Mouse (Mus musculus) neural tube, embryonic 15.5 days (tissue): ENCODE measurements around the gene Retsat. TPM values are rescaled to one million over a fixed set of nuclear protein-coding genes. Genes with fewer than 3 reads are reported as not detected.

Experiments used
- ATAC-seq: fragments of 200-750 bp; cut with Nextera tagmentation; 2 replicates; pipeline ENCODE4 v1.8.0; 2017; ENCODE audit warnings: mild to moderate bottlenecking, moderate TSS enrichment, moderate library complexity; ENCODE audit not compliant: low FRiP score
- H3K27ac ChIP-seq: fragments of 300-500 bp; sonication (generic); replicated peaks from 2 replicates; pipeline ENCODE4 v1.5.1; 2015; ENCODE audit warnings: mild to moderate bottlenecking, inconsistent platforms
- H3K27me3 ChIP-seq: fragments of 300-500 bp; sonication (generic); replicated peaks from 2 replicates; pipeline ENCODE4 v1.6.1; 2015; ENCODE audit warnings: inconsistent platforms
- H3K36me3 ChIP-seq: fragments of 300-500 bp; sonication (generic); 2 replicates; pipeline ENCODE4 v1.6.1; 2015; ENCODE audit warnings: inconsistent platforms
- H3K4me1 ChIP-seq: fragments of 300-500 bp; sonication (generic); 2 replicates; pipeline ENCODE4 v1.6.1; 2015; ENCODE audit warnings: inconsistent platforms
- H3K4me2 ChIP-seq: fragments of 300-500 bp; sonication (generic); 2 replicates; pipeline ENCODE4 v1.6.1; 2015; ENCODE audit warnings: inconsistent platforms, mild to moderate bottlenecking, moderate library complexity
- H3K4me3 ChIP-seq: fragments of 300-500 bp; sonication (generic); replicated peaks from 2 replicates; pipeline ENCODE4 v1.5.1; 2015; ENCODE audit warnings: mild to moderate bottlenecking, inconsistent platforms
- H3K9ac ChIP-seq: fragments of 300-500 bp; sonication (generic); replicated peaks from 2 replicates; pipeline ENCODE4 v1.6.1; 2015; ENCODE audit warnings: mild to moderate bottlenecking, inconsistent platforms
- H3K9me3 ChIP-seq: fragments of 300-500 bp; sonication (generic); replicated peaks from 2 replicates; pipeline ENCODE4 v1.6.1; 2016; ENCODE audit warnings: inconsistent platforms
- WGBS: fragments of 180-500 bp; shearing (Covaris S2); methylation state at CpG from one replicate; pipeline ENCODE4 v1.1.7; 2015; ENCODE audit warnings: mixed read lengths; 5-methylcytosine and 5-hydroxymethylcytosine counted together
- polyA plus RNA-seq: library from polyadenylated mRNA; unstranded; fragments of >200 nt; fragmentation: Nextera tagmentation; extraction: Ambion mirVana; gene quantifications from 2 replicates; pipeline ENCODE4 v1.2.1, GENCODE M21; 2015

Retsat gene
- polyA plus RNA-seq, 1 experiment from 2014 or later = 4.9 TPM

GRCm38 (mm10) chr6:72610261-72610660 lies 12.0 kb downstream of the Retsat start:
- H3K4me2 ChIP-seq = no peak overlapping the region
- ATAC-seq = no peak
- H3K36me3 ChIP-seq = peaks cover 68% of the 10 kb centered on the region
- no peak overlapping the region for H3K4me3 ChIP-seq
- no peaks in the 10 kb centered on the region for H3K9me3 ChIP-seq
- peaks cover 20% of the 10 kb centered on the region for H3K4me1 ChIP-seq
- no peak overlapping the region; the same call in 1 of the 2 replicates for H3K9ac ChIP-seq
- WGBS = 89% methylated on average over 4 of the region's 4 CpGs
- no peaks in the 10 kb centered on the region for H3K27me3 ChIP-seq
- no peak overlapping the region for H3K27ac ChIP-seq

GRCm38 (mm10) chr6:72615151-72615550 lies 16.9 kb downstream of the Retsat start:
- Histone ChIP-seq H3K27ac (no peak overlapping the region), H3K9ac (peak overlapping the region; percentile 81), H3K9me3 (no peaks in the 10 kb centered on the region), H3K27me3 (no peaks in the 10 kb centered on the region), H3K4me1 (peaks cover 37% of the 10 kb centered on the region), H3K36me3 (peaks cover 31% of the 10 kb centered on the region), H3K4me2 (peak overlapping the region; percentile 98), H3K4me3 (peak overlapping the region; percentile 89)
- WGBS = 72% methylated on average over 2 of the region's 2 CpGs
- no peak for ATAC-seq

- peak overlapping the region; percentile 98 for H3K4me2 ChIP-seq
- peaks cover 37% of the 10 kb centered on the region for H3K4me1 ChIP-seq
- 29% methylated on average over 25 of the region's 25 CpGs for WGBS
- no peaks in the 10 kb centered on the region for H3K9me3 ChIP-seq
- peak; percentile 22; the same call in 1 of the 2 replicates for ATAC-seq
- peaks cover 25% of the 10 kb centered on the region for H3K36me3 ChIP-seq
- peak overlapping the region; percentile 81 for H3K9ac ChIP-seq
- no peaks in the 10 kb centered on the region for H3K27me3 ChIP-seq
- H3K4me3 ChIP-seq = peak overlapping the region; percentile 89
- H3K27ac ChIP-seq = peak overlapping the region; percentile 96
These were observed 17.5 kb downstream of the Retsat start for GRCm38 (mm10) chr6:72615561-72616375.

- Histone ChIP-seq H3K4me2 (peak within 1 kb of the TSS; percentile 98), H3K27ac (peak within 1 kb of the TSS; percentile 96), H3K27me3 (no peaks in the 10 kb centered on the region), H3K36me3 (peaks cover 15% of the 10 kb centered on the region), H3K4me1 (peaks cover 37% of the 10 kb centered on the region), H3K9ac (peak within 1 kb of the TSS; percentile 93), H3K4me3 (peak within 1 kb of the TSS; percentile 89), H3K9me3 (no peaks in the 10 kb centered on the region)
- ATAC-seq = peak; percentile 99
- WGBS = 0% methylated on average over 41 of the region's 41 CpGs
These were observed 18.5 kb downstream of the Retsat start, which contains the start of gene Tgoln1 for GRCm38 (mm10) chr6:72616643-72617288. Gene Tgoln1 (minus strand): TSS chr6:72617000.

- H3K4me2 ChIP-seq = no peak overlapping the region
- ATAC-seq = no peak
- 64% methylated on average over 12 of the region's 12 CpGs for WGBS
- H3K27ac ChIP-seq = no peak overlapping the region
- no peaks in the 10 kb centered on the region for H3K9me3 ChIP-seq
- no peak overlapping the region for H3K9ac ChIP-seq
- no peaks in the 10 kb centered on the region for H3K27me3 ChIP-seq
- no peak overlapping the region for H3K4me3 ChIP-seq
- peaks cover 20% of the 10 kb centered on the region for H3K4me1 ChIP-seq
- no peaks in the 10 kb centered on the region for H3K36me3 ChIP-seq
These were observed 21.7 kb downstream of the Retsat start for GRCm38 (mm10) chr6:72619734-72620532.

- Histone ChIP-seq H3K9ac (no peak overlapping the region), H3K4me1 (peaks cover 10% of the 10 kb centered on the region), H3K4me3 (no peak overlapping the region), H3K27me3 (no peaks in the 10 kb centered on the region), H3K27ac (no peak overlapping the region), H3K36me3 (no peaks in the 10 kb centered on the region), H3K9me3 (no peaks in the 10 kb centered on the region), H3K4me2 (no peak overlapping the region)
- ATAC-seq = no peak
- 89% methylated on average over 5 of the region's 5 CpGs for WGBS
These were observed 22.6 kb downstream of the Retsat start for GRCm38 (mm10) chr6:72620920-72621319.

- H3K4me3 ChIP-seq = no peak overlapping the region
- no peaks in the 10 kb centered on the region for H3K36me3 ChIP-seq
- no peaks in the 10 kb centered on the region for H3K4me1 ChIP-seq
- no peaks in the 10 kb centered on the region for H3K9me3 ChIP-seq
- H3K27ac ChIP-seq = no peak overlapping the region
- H3K27me3 ChIP-seq = no peaks in the 10 kb centered on the region
- H3K4me2 ChIP-seq = no peak overlapping the region
- H3K9ac ChIP-seq = no peak overlapping the region
- 46% methylated on average over 3 of the region's 3 CpGs for WGBS
- ATAC-seq = no peak
These were observed 24.6 kb downstream of the Retsat start for GRCm38 (mm10) chr6:72622917-72623316.

GRCm38 (mm10) chr6:72623661-72624402 lies 25.6 kb downstream of the Retsat start:
- no peak overlapping the region for H3K27ac ChIP-seq

GRCm38 (mm10) chr6:72626391-72626790 lies 28.1 kb downstream of the Retsat start:
- WGBS = 85% methylated on average over 7 of the region's 7 CpGs
- Histone ChIP-seq H3K4me2 (no peak overlapping the region), H3K27me3 (no peaks in the 10 kb centered on the region), H3K9ac (no peak overlapping the region), H3K4me1 (no peaks in the 10 kb centered on the region), H3K4me3 (no peak overlapping the region), H3K27ac (no peak overlapping the region), H3K9me3 (no peaks in the 10 kb centered on the region), H3K36me3 (no peaks in the 10 kb centered on the region)
- no peak for ATAC-seq

More at GRCm38 (mm10) chr6:72623661-72624402, 25.6 kb downstream of the Retsat start:
- Histone ChIP-seq H3K4me1 (no peaks in the 10 kb centered on the region), H3K27me3 (no peaks in the 10 kb centered on the region), H3K4me3 (no peak overlapping the region), H3K4me2 (no peak overlapping the region), H3K9me3 (no peaks in the 10 kb centered on the region), H3K36me3 (no peaks in the 10 kb centered on the region), H3K9ac (no peak overlapping the region)
- ATAC-seq = no peak
- WGBS = 89% methylated on average over 8 of the region's 8 CpGs

- Histone ChIP-seq H3K36me3 (no peaks in the 10 kb centered on the region), H3K27ac (no peak overlapping the region), H3K4me2 (no peak overlapping the region), H3K4me1 (no peaks in the 10 kb centered on the region), H3K9ac (no peak overlapping the region), H3K4me3 (no peak overlapping the region), H3K27me3 (no peaks in the 10 kb centered on the region), H3K9me3 (no peaks in the 10 kb centered on the region)
- no peak for ATAC-seq
- WGBS = 86% methylated on average over 16 of the region's 16 CpGs
These were observed 29.0 kb downstream of the Retsat start for GRCm38 (mm10) chr6:72627276-72627675.

GRCm38 (mm10) chr6:72630370-72630769 lies 32.1 kb downstream of the Retsat start:
- ATAC-seq = no peak
- Histone ChIP-seq H3K36me3 (no peaks in the 10 kb centered on the region), H3K9ac (no peak overlapping the region), H3K4me1 (no peaks in the 10 kb centered on the region), H3K4me2 (no peak overlapping the region), H3K9me3 (no peaks in the 10 kb centered on the region), H3K27ac (no peak overlapping the region), H3K27me3 (no peaks in the 10 kb centered on the region), H3K4me3 (no peak overlapping the region)
- WGBS = 96% methylated on average over 2 of the region's 2 CpGs
